Mouse (Mus musculus) ES-E14 (cell line): ENCODE measurements around the gene 1600015I10Rik. TPM values are rescaled to one million over a fixed set of nuclear protein-coding genes. Genes with fewer than 3 reads are reported as not detected.

Experiments used
- DNase-seq: peaks from one replicate; pipeline ENCODE4 v3.0.0-alpha.2; 2013; ENCODE audit warnings: low read depth, low spot score
- H3K27ac ChIP-seq: 2 replicates; pipeline ENCODE4 v1.5.1; 2012; ENCODE audit warnings: low read depth, mild to moderate bottlenecking, low read length, moderate library complexity, mixed read lengths; ENCODE audit not compliant: poor library complexity, insufficient read depth, severe bottlenecking
- H3K36me3 ChIP-seq: 2 replicates; pipeline ENCODE4 v1.6.1; 2012; ENCODE audit warnings: mild to moderate bottlenecking, low read length, moderate library complexity, mixed read lengths; ENCODE audit not compliant: control insufficient read depth, poor library complexity, insufficient read depth, severe bottlenecking
- H3K4me1 ChIP-seq, 2 experiments: fragments of 150-350 bp in 1 of 2; sonication (generic) in 1 of 2; 2 replicates each; pipeline ENCODE4 v1.6.1; 2012; ENCODE audit warnings: low read length in 2 of 2, mild to moderate bottlenecking in 1 of 2, mixed read lengths in 1 of 2; ENCODE audit not compliant: control insufficient read depth in 2 of 2, insufficient read depth in 2 of 2, poor library complexity in 1 of 2
- H3K4me3 ChIP-seq, 2 experiments: fragments of 150-350 bp in 1 of 2; sonication (generic) in 1 of 2; 2 replicates each; pipeline ENCODE4 v1.5.1; 2012; ENCODE audit warnings: low read length in 2 of 2, low read depth in 1 of 2, mild to moderate bottlenecking in 1 of 2, mixed read lengths in 1 of 2; ENCODE audit not compliant: insufficient read depth in 1 of 2, poor library complexity in 1 of 2, severe bottlenecking in 1 of 2
- H3K9ac ChIP-seq: 2 replicates; pipeline ENCODE4 v1.6.1; 2012; ENCODE audit warnings: low read depth, mild to moderate bottlenecking, low read length, mixed read lengths; ENCODE audit not compliant: poor library complexity, insufficient read depth, severe bottlenecking
- H3K9me3 ChIP-seq: fragments of 150-350 bp; sonication (generic); 2 replicates; pipeline ENCODE4 v1.6.1; 2012; ENCODE audit warnings: low read depth, mild to moderate bottlenecking, low read length; ENCODE audit not compliant: control insufficient read depth, insufficient read depth
- CHD2 ChIP-seq: IDR thresholded peaks from 2 replicates; pipeline ENCODE4 v1.6.1; 2014; ENCODE audit warnings: mild to moderate bottlenecking, low read depth, low read length, inconsistent platforms
- HCFC1 ChIP-seq: IDR thresholded peaks from 2 replicates; pipeline ENCODE4 v1.6.1; 2012; ENCODE audit warnings: low read length, inconsistent platforms, borderline replicate concordance; ENCODE audit not compliant: insufficient read depth
- MAFK ChIP-seq: IDR thresholded peaks from 2 replicates; pipeline ENCODE4 v1.6.1; 2014; ENCODE audit warnings: mild to moderate bottlenecking, low read depth, low read length, inconsistent platforms; ENCODE audit not compliant: insufficient read depth
- ZC3H11A ChIP-seq: IDR thresholded peaks from 2 replicates; pipeline ENCODE4 v1.6.1; 2012; ENCODE audit warnings: low read depth, mild to moderate bottlenecking, inconsistent platforms, low read length, borderline replicate concordance
- ZNF384 ChIP-seq: IDR thresholded peaks from 2 replicates; pipeline ENCODE4 v1.6.1; 2012; ENCODE audit warnings: low read depth, low read length, inconsistent platforms
- in situ Hi-C, 2 experiments: fragments of 600-800 bp; cut with MboI; formaldehyde crosslinking; loops; one replicate each; pipeline ENCODE4 v1.15.1; 2025; ENCODE audit warnings: low sequenced_read_pairs in 2 of 2, inconsistent platforms in 1 of 2; ENCODE audit not compliant: unreplicated experiment in 2 of 2
- total RNA-seq: library from RNA; depleted of rRNA; stranded (reverse); fragments of 300-350 nt; gene quantifications from 2 replicates; pipeline ENCODE4 v1.2.3, GENCODE M21; 2012; rRNA removed

1600015I10Rik gene
- total RNA-seq, 1 experiment: not detected

DNA sequence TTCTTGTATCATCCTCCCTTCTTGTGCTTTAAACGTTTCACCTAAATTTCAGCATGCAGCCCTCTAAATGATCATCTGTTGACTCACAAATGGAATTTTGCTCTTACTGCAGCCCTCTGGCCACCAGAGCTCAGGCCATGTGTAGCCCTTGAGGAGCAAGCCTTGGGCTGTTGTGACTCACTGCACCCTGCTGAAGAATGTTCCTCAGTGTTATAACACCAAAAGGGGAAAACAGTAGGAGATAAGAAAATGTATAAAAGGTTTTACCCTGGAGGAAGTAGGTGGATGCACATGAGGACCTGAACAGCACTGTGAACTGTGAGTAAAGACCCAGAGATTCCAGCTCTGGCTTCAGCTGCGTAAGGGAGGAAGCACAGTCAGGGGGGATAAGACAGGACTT is 45.0 kb downstream of the 1600015I10Rik start, which contains the start of gene Doxl2:
Gene Doxl2, plus strand, starts transcription at position 301 of the 400 bp plus-strand sequence.
- Histone ChIP-seq H3K36me3 (no peaks in the 10 kb centered on the region), H3K4me3 (no peak within 1 kb of the TSS), H3K9ac (no peak within 1 kb of the TSS), H3K4me1 (no peaks in the 10 kb centered on the region), H3K27ac (no peak within 1 kb of the TSS), H3K9me3 (no peaks in the 10 kb centered on the region)
- TF ChIP-seq ZC3H11A (no peak), MAFK (no peak), CHD2 (no peak), ZNF384 (no peak), HCFC1 (no peak)
- DNase-seq: no peak
- in situ Hi-C loops: no loop called here

- Histone ChIP-seq H3K4me1 (no peaks in the 10 kb centered on the region), H3K36me3 (no peaks in the 10 kb centered on the region), H3K9me3 (no peaks in the 10 kb centered on the region), H3K4me3 (no peak overlapping the region), H3K9ac (no peak overlapping the region), H3K27ac (no peak overlapping the region)
- in situ Hi-C loops: no loop called here
- no peak for DNase-seq
- TF ChIP-seq MAFK (no peak), ZC3H11A (no peak), ZNF384 (no peak), HCFC1 (no peak), CHD2 (no peak)
Measured at GRCm38 (mm10) chr6:48979616-48980015, 49.9 kb downstream of the 1600015I10Rik start.

DNA sequence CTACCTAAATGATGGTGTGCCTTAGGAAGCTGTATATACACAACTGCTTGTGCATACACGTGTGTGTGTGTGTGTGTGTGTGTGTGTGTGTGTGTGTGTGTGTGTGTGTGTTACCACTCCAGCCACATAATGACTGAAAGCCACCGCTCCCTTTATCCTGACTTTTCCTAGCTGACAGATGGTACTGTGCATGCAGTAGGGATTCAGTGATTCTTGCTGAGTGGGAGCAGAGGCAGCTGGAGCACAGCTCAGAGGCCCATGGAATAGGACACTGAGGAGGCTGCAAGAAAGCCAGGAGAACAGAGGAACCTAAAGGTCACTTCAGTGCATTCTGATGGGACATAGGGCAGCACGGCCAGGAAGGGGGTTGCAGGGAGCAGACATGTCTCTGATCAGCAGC is 52.6 kb downstream of the 1600015I10Rik start:
- H3K36me3 ChIP-seq: no peaks in the 10 kb centered on the region

More for the DNA sequence above, 52.6 kb downstream of the 1600015I10Rik start:
- no peaks in the 10 kb centered on the region for H3K4me1 ChIP-seq
- no peak for DNase-seq
- in situ Hi-C loops: no loop called here
- H3K9me3 ChIP-seq: no peaks in the 10 kb centered on the region
- TF ChIP-seq CHD2 (no peak), ZC3H11A (no peak), ZNF384 (no peak), HCFC1 (no peak), MAFK (no peak)
- no peak overlapping the region for H3K4me3 ChIP-seq
- H3K9ac ChIP-seq: no peak overlapping the region
- H3K27ac ChIP-seq: no peak overlapping the region

Other genes starting within 250 kb of the 1600015I10Rik start
- gene Gimap4, start 245.3 kb upstream of the 1600015I10Rik start, total RNA-seq: 0.26 and 0.67 TPM in 2 replicates
- gene Gimap6, start 221.7 kb upstream of the 1600015I10Rik start, total RNA-seq: 0.36 TPM in 1 of 2 replicates, not detected in the other
- gene Gm28053, start 211.3 kb upstream of the 1600015I10Rik start, total RNA-seq: not detected in 2 replicates
- not detected in 2 replicates for gene Gimap7, start 211.3 kb upstream of the 1600015I10Rik start, total RNA-seq
- gene Gimap1, start 190.8 kb upstream of the 1600015I10Rik start, total RNA-seq: 0.58 TPM in 1 of 2 replicates, not detected in the other
- 0.31 TPM in 1 of 2 replicates, not detected in the other for gene Gimap5, start 183.7 kb upstream of the 1600015I10Rik start, total RNA-seq
- 0.09 TPM in 1 of 2 replicates, not detected in the other for gene Gimap3, start 159.0 kb upstream of the 1600015I10Rik start, total RNA-seq
- gene Tmem176a, start 89.0 kb upstream of the 1600015I10Rik start, total RNA-seq: 0.90 and 7.8 TPM in 2 replicates
- gene Tmem176b, start 88.4 kb upstream of the 1600015I10Rik start, total RNA-seq: 0.74 and 4.7 TPM in 2 replicates
- 0.31 and 0.32 TPM in 2 replicates for gene Aoc1, start 57.0 kb upstream of the 1600015I10Rik start, total RNA-seq
- gene Doxl2, start 45.1 kb downstream of the 1600015I10Rik start, total RNA-seq: 0.13 TPM in 1 of 2 replicates, not detected in the other
- gene Svs1, start 57.0 kb downstream of the 1600015I10Rik start, total RNA-seq: not detected in 2 replicates
- gene Gpnmb, start 106.7 kb downstream of the 1600015I10Rik start, total RNA-seq: 0.63 and 0.89 TPM in 2 replicates
- 27.3 and 28.8 TPM in 2 replicates for gene Malsu1, start 143.9 kb downstream of the 1600015I10Rik start, total RNA-seq